In the genomic region with DNA sequence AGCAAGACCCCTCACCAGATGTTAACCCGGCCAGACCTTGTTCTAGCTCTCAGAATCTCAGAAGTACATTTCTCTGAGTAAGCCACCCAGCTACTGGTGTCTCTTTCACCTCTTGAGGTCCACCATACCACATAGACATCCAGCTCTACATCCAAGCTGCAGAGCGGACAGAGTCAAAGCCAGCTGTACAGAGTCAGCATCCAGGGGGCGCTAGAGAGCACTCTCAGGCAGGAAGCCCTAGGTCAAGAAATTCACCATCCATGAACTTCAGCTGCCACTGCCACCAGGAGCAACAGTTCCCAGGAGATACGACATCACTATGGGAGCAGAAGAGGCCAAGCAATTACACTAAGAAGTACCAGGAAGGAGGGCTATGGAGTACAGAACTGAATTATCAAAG, we compare ENCODE assay signal across 9 mouse cellular contexts.
DNase-seq lines count a peak whose midpoint lies in the region; ATAC-seq and TF ChIP-seq lines count a peak whose summit lies in the region.
"Had no signal": no experiment of that assay in that cellular context is flagged by ENCODE, and none has a peak within 500 bp of the region (broad histone marks: within the 10 kb centered on the region; RNA-seq: fewer than 3 reads in every experiment).

No protein-coding gene starts in this region.

- ATAC-seq in heart, postnatal 0 days (ENCODE audit: insufficient read depth, low read depth) = no peak
- no peak for ATAC-seq in heart, embryonic 12.5 days (ENCODE audit: insufficient number of reproducible peaks, low FRiP score)
- no peak for ATAC-seq in neural tube, embryonic 11.5 days (ENCODE audit: insufficient read depth, low FRiP score, low TSS enrichment)

- no peak for TF ChIP-seq POLR2A in testis, adult 2 months (IDR thresholded peaks at IDR 0.05; ENCODE audit: control insufficient read depth, low read depth, low read length)

- peak; percentile 54 for TF ChIP-seq CTCF in heart, postnatal 0 days (IDR thresholded peaks at IDR 0.05; ENCODE audit: low read depth)
- TF ChIP-seq CTCF in testis, adult 2 months (IDR thresholded peaks at IDR 0.05; ENCODE audit: control insufficient read depth, insufficient read depth, insufficient replicate concordance, low read depth, low read length) = peak; percentile 89; the same call in 1 of the 2 replicates

- H3K4me2 ChIP-seq in heart, postnatal 0 days (ENCODE audit: low read depth, low read length) = no peak overlapping the region
- no peak overlapping the region for H3K4me2 ChIP-seq in heart, embryonic 12.5 days
- no peak overlapping the region for H3K4me2 ChIP-seq in neural tube, embryonic 11.5 days (ENCODE audit: low read depth)
- H3K4me2 ChIP-seq: limb, embryonic 15.5 days had no signal

- H3K4me3 ChIP-seq in heart, postnatal 0 days (ENCODE audit: low read depth, low read length) = no peak overlapping the region
- no peak overlapping the region for H3K4me3 ChIP-seq in heart, embryonic 12.5 days
- no peak overlapping the region for H3K4me3 ChIP-seq in testis, adult 2 months (ENCODE audit: control insufficient read depth, low read depth, low read length)
- H3K4me3 ChIP-seq in neural tube, embryonic 11.5 days (ENCODE audit: low read depth, low read length) = no peak overlapping the region
- H3K4me3 ChIP-seq: limb, embryonic 15.5 days had no signal

- H3K9me3 ChIP-seq in heart, postnatal 0 days (replicated peaks; ENCODE audit: control insufficient read depth, low read length) = no peaks in the 10 kb centered on the region
- H3K9me3 ChIP-seq in heart, embryonic 12.5 days (replicated peaks) = no peaks in the 10 kb centered on the region
- H3K9me3 ChIP-seq in neural tube, embryonic 11.5 days (ENCODE audit: control insufficient read depth, low read length) = no peaks in the 10 kb centered on the region
- H3K9me3 ChIP-seq: limb, embryonic 15.5 days had no signal

- H3K27me3 ChIP-seq in heart, postnatal 0 days (ENCODE audit: control insufficient read depth, insufficient read depth, low read length) = no peaks in the 10 kb centered on the region
- 0 out of 2 replicates have a peak, but pooled peaks cover 6% of the 10 kb centered on the region for H3K27me3 ChIP-seq in heart, embryonic 12.5 days (replicated peaks)
- no peaks in the 10 kb centered on the region for H3K27me3 ChIP-seq in testis, adult 2 months (ENCODE audit: control insufficient read depth, insufficient read depth, low read length)
- H3K27me3 ChIP-seq in neural tube, embryonic 11.5 days (ENCODE audit: control insufficient read depth, insufficient read depth, low read length) = no peaks in the 10 kb centered on the region
- H3K27me3 ChIP-seq: limb, embryonic 15.5 days had no signal

- no peak overlapping the region for H3K9ac ChIP-seq in heart, postnatal 0 days (replicated peaks; ENCODE audit: low read depth, low read length)
- no peak overlapping the region for H3K9ac ChIP-seq in heart, embryonic 12.5 days
- H3K9ac ChIP-seq in neural tube, embryonic 11.5 days (ENCODE audit: low read length) = no peak overlapping the region
- H3K9ac ChIP-seq: limb, embryonic 15.5 days had no signal

- no peak for TF ChIP-seq EP300 in heart, postnatal 0 days (IDR thresholded peaks at IDR 0.05; ENCODE audit: low read depth)

- H3K36me3 ChIP-seq in heart, postnatal 0 days (replicated peaks; ENCODE audit: control insufficient read depth, insufficient read depth, low read length) = no peaks in the 10 kb centered on the region
- H3K36me3 ChIP-seq in heart, embryonic 12.5 days = no peaks in the 10 kb centered on the region
- no peaks in the 10 kb centered on the region for H3K36me3 ChIP-seq in testis, adult 2 months (ENCODE audit: control insufficient read depth, insufficient read depth, low read length)
- H3K36me3 ChIP-seq in neural tube, embryonic 11.5 days (ENCODE audit: control insufficient read depth, insufficient read depth, low read length) = no peaks in the 10 kb centered on the region
- H3K36me3 ChIP-seq: limb, embryonic 15.5 days had no signal

- H3K27ac ChIP-seq in heart, postnatal 0 days (ENCODE audit: low read depth) = no peak overlapping the region
- H3K27ac ChIP-seq in heart, embryonic 12.5 days (ENCODE audit: poor library complexity, severe bottlenecking) = no peak overlapping the region
- no peak overlapping the region for H3K27ac ChIP-seq in testis, adult 2 months (ENCODE audit: control insufficient read depth, insufficient read depth, low read depth, low read length)
- H3K27ac ChIP-seq in neural tube, embryonic 11.5 days (ENCODE audit: low read depth, low read length) = no peak overlapping the region
- H3K27ac ChIP-seq: limb, embryonic 15.5 days had no signal

- 50% methylated on average over 4 of the region's 4 CpGs for WGBS in heart, postnatal 0 days
- 42% methylated on average over 4 of the region's 4 CpGs for WGBS in heart, embryonic 12.5 days
- 54% methylated on average over 4 of the region's 4 CpGs for WGBS in neural tube, embryonic 11.5 days

- DNase-seq in heart, postnatal 0 days (ENCODE audit: low spot score) = no peak
- DNase-seq in testis, postnatal 14 days (ENCODE audit: low spot score) = no peak
- peak; percentile 27 for DNase-seq in c-Kit-positive CD71-positive TER-119-positive erythroid progenitor cells, embryonic 14.5 days (ENCODE audit: low spot score)
- DNase-seq in kidney, postnatal 25 days = peak; percentile 58 to 79
- DNase-seq in neural tube, embryonic 11.5 days (ENCODE audit: low spot score) = peak; percentile 28
- DNase-seq in layer of hippocampus, postnatal 14 days (ENCODE audit: low spot score in 2 of 2) = no peak

- H3K4me1 ChIP-seq in heart, postnatal 0 days (ENCODE audit: control insufficient read depth, insufficient read depth) = no peaks in the 10 kb centered on the region
- no peaks in the 10 kb centered on the region for H3K4me1 ChIP-seq in heart, embryonic 12.5 days (replicated peaks)
- H3K4me1 ChIP-seq in testis, adult 2 months (ENCODE audit: control insufficient read depth, insufficient read depth, low read length) = no peaks in the 10 kb centered on the region
- H3K4me1 ChIP-seq in neural tube, embryonic 11.5 days (ENCODE audit: control insufficient read depth, insufficient read depth, low read length) = no peaks in the 10 kb centered on the region

Comparison
In these comparisons a context has a peak if more than half of its experiments do, and no peak if none do; other contexts are left out.
1. DNase-seq: peak in c-Kit-positive CD71-positive TER-119-positive erythroid progenitor cells, embryonic 14.5 days (single experiment), kidney, postnatal 25 days (2 of 2) and neural tube, embryonic 11.5 days (single experiment); none in heart, postnatal 0 days (single experiment), testis, postnatal 14 days (single experiment) and layer of hippocampus, postnatal 14 days (0 of 2).